Mouse (Mus musculus) cerebellum, adult 2 months (tissue): ENCODE results near the gene Rab23.

Experiments
- CTCF ChIP-seq: fragments of 200-500 bp; IDR thresholded peaks from 2 replicates; pipeline ENCODE4 v1.5.1; 2011; ENCODE audit warnings: low read depth, mild to moderate bottlenecking, control low read depth, low read length, moderate library complexity, borderline replicate concordance; ENCODE audit not compliant: insufficient read depth
- POLR2A ChIP-seq: fragments of 200-500 bp; IDR thresholded peaks from 2 replicates; pipeline ENCODE4 v1.6.1; 2011; ENCODE audit warnings: low read length, control low read depth, borderline replicate concordance; ENCODE audit not compliant: insufficient read depth

GRCm38 (mm10) chr1:33672083-33672482, 47.6 kb upstream of the Rab23 start:
- TF ChIP-seq POLR2A (no peak), CTCF (no peak)
